Mouse (Mus musculus): Measurements from ENCODE around the gene Slc22a6.

Gene Slc22a6

GRCm38 (mm10) chr19:8664859-8665258 is 47.0 kb downstream of the Slc22a6 start:
- in situ Hi-C loops (cut with MboI; ENCODE audit: low pct_unique_long_range_greater_than_20kb in 1 of 2, low sequenced_read_pairs in 2 of 2, unreplicated experiment in 1 of 2): no loop called here

GRCm38 (mm10) chr19:8665746-8666145 is 47.9 kb downstream of the Slc22a6 start:
- in situ Hi-C loops (cut with MboI; ENCODE audit: low pct_unique_long_range_greater_than_20kb in 1 of 2, low sequenced_read_pairs in 2 of 2, unreplicated experiment in 1 of 2): no loop called here

- in situ Hi-C loops (cut with MboI; ENCODE audit: low pct_unique_long_range_greater_than_20kb in 1 of 2, low sequenced_read_pairs in 2 of 2, unreplicated experiment in 1 of 2): no loop called here
Measured at GRCm38 (mm10) chr19:8672859-8673258, 55.0 kb downstream of the Slc22a6 start.

GRCm38 (mm10) chr19:8673336-8674063 is 55.7 kb downstream of the Slc22a6 start:
- in situ Hi-C loops (cut with MboI; ENCODE audit: low pct_unique_long_range_greater_than_20kb in 1 of 2, low sequenced_read_pairs in 2 of 2, unreplicated experiment in 1 of 2): no loop called here

Measured in mouse embryonic stem cell (cell line).